ENCODE assay signal across 9 mouse cellular contexts in the genomic region with DNA sequence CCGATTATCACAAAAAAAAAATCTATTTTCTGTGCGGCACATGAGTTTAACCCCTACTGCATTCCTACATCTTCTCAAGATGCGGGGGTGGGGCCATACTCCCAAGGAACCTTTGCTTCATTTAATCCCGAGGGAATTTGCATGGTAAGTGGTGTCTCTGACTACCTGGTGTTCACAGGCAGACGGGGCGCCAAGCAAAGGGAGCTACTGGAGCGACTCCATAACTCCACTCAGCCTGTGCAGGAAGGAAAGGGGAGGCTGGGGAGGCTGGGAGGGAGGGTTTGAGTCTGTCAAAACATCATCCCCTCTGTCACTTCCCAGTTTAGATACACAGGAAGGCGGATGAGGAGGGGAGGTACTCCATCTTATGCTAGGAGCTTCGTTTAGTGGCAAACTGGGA.
DNase-seq lines count a peak whose midpoint lies in the region; ATAC-seq and TF ChIP-seq lines count a peak whose summit lies in the region.
"Had no signal": no experiment of that assay in that cellular context is flagged by ENCODE, and none has a peak within 500 bp of the region (broad histone marks: within the 10 kb centered on the region; RNA-seq: fewer than 3 reads in every experiment).

No protein-coding gene starts in this region.

- no peak overlapping the region for H3K4me2 ChIP-seq in heart, postnatal 0 days (ENCODE audit: low read depth, low read length)
- no peak overlapping the region for H3K4me2 ChIP-seq in limb, embryonic 15.5 days

- no peaks in the 10 kb centered on the region for H3K27me3 ChIP-seq in heart, postnatal 0 days (ENCODE audit: control insufficient read depth, insufficient read depth, low read length)
- H3K27me3 ChIP-seq in limb, embryonic 15.5 days: no peaks in the 10 kb centered on the region

- peaks cover 66% of the 10 kb centered on the region for H3K36me3 ChIP-seq in ES-E14 (ENCODE audit: control insufficient read depth, insufficient read depth, low read length, poor library complexity, severe bottlenecking)
- H3K36me3 ChIP-seq in heart, postnatal 0 days (replicated peaks; ENCODE audit: control insufficient read depth, insufficient read depth, low read length): peaks cover 68% of the 10 kb centered on the region
- peaks cover 74% of the 10 kb centered on the region for H3K36me3 ChIP-seq in limb, embryonic 15.5 days

- H3K4me3 ChIP-seq in gastrocnemius, adult 2 months: no peak overlapping the region
- no peak overlapping the region for H3K4me3 ChIP-seq in ES-E14 (ENCODE audit: insufficient read depth in 1 of 2, low read depth in 1 of 2, low read length in 2 of 2, poor library complexity in 1 of 2, severe bottlenecking in 1 of 2)
- H3K4me3 ChIP-seq in heart, postnatal 0 days (ENCODE audit: low read depth, low read length): no peak overlapping the region
- no peak overlapping the region for H3K4me3 ChIP-seq in limb, embryonic 15.5 days

- 56% methylated on average over 9 of the region's 9 CpGs for WGBS in heart, postnatal 0 days
- WGBS in limb, embryonic 15.5 days: 53% methylated on average over 9 of the region's 9 CpGs

- in situ Hi-C loops in ES-E14 (cut with MboI; ENCODE audit: low sequenced_read_pairs in 2 of 2, unreplicated experiment in 2 of 2): loop anchor here in 1 of 2 experiments (5.0 kb wide), 1 partner anchor 65 kb away; a partner anchor contains a TSS

- H3K9me3 ChIP-seq in ES-E14 (ENCODE audit: control insufficient read depth, insufficient read depth, low read depth, low read length): no peaks in the 10 kb centered on the region
- no peaks in the 10 kb centered on the region for H3K9me3 ChIP-seq in heart, postnatal 0 days (replicated peaks; ENCODE audit: control insufficient read depth, low read length)
- H3K9me3 ChIP-seq in limb, embryonic 15.5 days: no peaks in the 10 kb centered on the region

- TF ChIP-seq CTCF in gastrocnemius, adult 2 months (IDR thresholded peaks at IDR 0.05): no peak
- no peak for TF ChIP-seq CTCF in heart, postnatal 0 days (IDR thresholded peaks at IDR 0.05; ENCODE audit: low read depth)

- peak; percentile 41 for DNase-seq in gastrocnemius, adult 2 months
- no peak for DNase-seq in gastrocnemius, adult 8-10 months (ENCODE audit: low spot score in 2 of 2)
- DNase-seq in ES-E14 (ENCODE audit: low read depth, low spot score): no peak
- DNase-seq in heart, postnatal 0 days (ENCODE audit: low spot score): no peak
- DNase-seq in thymus, postnatal 25 days: no peak
- DNase-seq in T-cell, adult 2 months (ENCODE audit: low spot score): no peak

- intact Hi-C loops in gastrocnemius, adult 2 months (cut with DNase I): no loop called here

- H3K27ac ChIP-seq in gastrocnemius, adult 2 months: peak overlapping the region; percentile 57
- peak overlapping the region; percentile 71 for H3K27ac ChIP-seq in ES-E14 (ENCODE audit: insufficient read depth, low read depth, low read length, poor library complexity, severe bottlenecking)
- peak overlapping the region; percentile 66 for H3K27ac ChIP-seq in heart, postnatal 0 days (ENCODE audit: low read depth)
- H3K27ac ChIP-seq in limb, embryonic 15.5 days: peak overlapping the region; percentile 78
- H3K27ac ChIP-seq: macrophage had no signal

- H3K9ac ChIP-seq in ES-E14 (ENCODE audit: insufficient read depth, low read depth, low read length, poor library complexity, severe bottlenecking): no peak overlapping the region; the same call in 1 of the 2 replicates
- no peak overlapping the region for H3K9ac ChIP-seq in heart, postnatal 0 days (replicated peaks; ENCODE audit: low read depth, low read length)
- H3K9ac ChIP-seq in limb, embryonic 15.5 days: no peak overlapping the region

- peaks cover 13 to 40% of the 10 kb centered on the region in 2 experiments; a peak in 3 of 4 replicates for H3K4me1 ChIP-seq in ES-E14 (ENCODE audit: control insufficient read depth in 2 of 2, insufficient read depth in 2 of 2, low read length in 2 of 2, poor library complexity in 1 of 2)
- no peaks in the 10 kb centered on the region; the same call in 1 of the 2 replicates for H3K4me1 ChIP-seq in heart, postnatal 0 days (ENCODE audit: control insufficient read depth, insufficient read depth)
- H3K4me1 ChIP-seq in limb, embryonic 15.5 days: peaks cover 24% of the 10 kb centered on the region

- ATAC-seq in heart, postnatal 0 days (ENCODE audit: insufficient read depth, low read depth): no peak
- no peak for ATAC-seq in limb, embryonic 15.5 days (ENCODE audit: insufficient number of reproducible peaks, low FRiP score, low TSS enrichment, low read depth)
- ATAC-seq in activated CD4-positive, CD25-positive, alpha-beta regulatory T cell, adult 4 months: no peak

- no peak for TF ChIP-seq EP300 in heart, postnatal 0 days (IDR thresholded peaks at IDR 0.05; ENCODE audit: low read depth)

TF ChIP-seq in ES-E14, 5 proteins besides CTCF, POLR2A, EP300 and RAD21:
- TF ChIP-seq CHD2 (IDR thresholded peaks at IDR 0.05; ENCODE audit: low read depth, low read length) (no peak), ZC3H11A (IDR thresholded peaks at IDR 0.05; ENCODE audit: borderline replicate concordance, low read depth, low read length) (no peak), MAFK (IDR thresholded peaks at IDR 0.05; ENCODE audit: insufficient read depth, low read depth, low read length) (no peak), HCFC1 (IDR thresholded peaks at IDR 0.05; ENCODE audit: borderline replicate concordance, insufficient read depth, low read length) (no peak), ZNF384 (IDR thresholded peaks at IDR 0.05; ENCODE audit: low read depth, low read length) (no peak)
TF ChIP-seq in ES-E14: peak in this region for 0.
